Mouse (Mus musculus): ENCODE measurements at regions not wholly inside any gene's neighbourhood (a gene's known extent, or its start where the extent isn't known, plus 50 kb on each side); places are given as distances from the start of the nearest gene placed in this dataset.

DNA sequence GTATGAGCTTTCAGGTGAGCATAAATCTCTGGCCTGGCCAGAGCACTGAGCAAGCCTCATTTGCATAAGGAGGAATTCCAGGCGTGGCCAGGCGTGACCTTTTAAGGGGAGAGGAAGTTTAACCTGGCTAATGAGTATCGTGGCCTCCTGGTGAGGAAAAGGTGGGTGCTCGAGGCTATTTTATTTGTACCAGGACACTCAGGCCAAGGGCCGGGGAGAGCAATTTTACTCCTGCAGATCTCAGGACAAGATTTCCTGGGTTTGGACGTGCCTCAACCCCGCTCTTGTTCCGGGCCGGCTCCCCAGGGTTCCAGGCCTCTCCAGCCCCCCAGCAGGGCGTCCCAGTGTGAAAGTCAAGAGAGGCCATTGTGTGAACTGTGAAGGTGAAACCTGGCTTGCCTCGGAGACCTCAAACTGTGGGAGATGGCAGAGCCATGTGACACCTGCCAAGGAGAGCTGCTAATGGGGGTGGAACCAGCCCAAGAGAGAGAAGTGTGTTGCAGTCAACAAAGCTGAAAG lies 54.3 kb upstream of the Hs6st1 start:
- DNase-seq (ENCODE audit: low spot score), result no peak

DNA sequence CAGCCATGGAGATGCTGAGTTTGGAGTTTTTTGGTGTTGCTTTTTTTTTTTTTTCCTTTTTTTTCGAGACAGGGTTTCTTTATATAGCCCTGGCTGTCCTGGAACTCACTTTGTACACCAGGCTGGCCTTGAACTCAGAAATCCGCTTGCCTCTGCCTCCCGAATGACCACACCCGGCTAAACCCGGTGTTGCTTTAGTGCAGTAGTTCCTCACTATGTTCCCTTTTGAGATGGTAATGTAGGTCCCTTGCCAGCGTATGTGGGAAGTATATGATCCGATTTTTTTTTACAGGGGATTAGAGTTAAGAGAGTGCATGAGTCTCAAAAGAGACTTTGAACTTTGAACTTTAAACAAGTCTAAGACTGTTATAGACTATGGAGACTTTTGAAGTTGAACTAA lies 53.8 kb upstream of the Hs6st1 start:
- no peak for DNase-seq (ENCODE audit: low spot score)

DNA sequence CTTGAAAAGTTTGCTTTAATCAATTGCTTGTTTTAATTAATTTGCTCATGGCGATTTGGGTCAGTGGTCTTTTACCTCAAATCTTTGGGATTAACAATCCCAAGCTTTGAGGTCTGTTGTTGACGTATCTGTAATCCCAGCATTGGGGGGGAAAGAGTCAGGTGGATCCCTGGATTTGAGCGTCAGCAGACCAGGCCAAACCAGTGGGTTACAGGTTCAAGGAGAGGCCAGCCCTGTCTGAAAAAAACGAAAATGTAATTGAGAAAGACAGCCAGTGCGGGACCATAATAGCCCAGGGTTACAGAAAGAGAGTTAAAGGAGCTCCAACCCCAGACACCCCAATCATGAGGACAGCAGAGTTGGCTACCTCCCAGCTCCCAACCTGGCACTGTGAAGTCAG lies 53.0 kb upstream of the Hs6st1 start:
- DNase-seq (ENCODE audit: low spot score), result no peak

DNA sequence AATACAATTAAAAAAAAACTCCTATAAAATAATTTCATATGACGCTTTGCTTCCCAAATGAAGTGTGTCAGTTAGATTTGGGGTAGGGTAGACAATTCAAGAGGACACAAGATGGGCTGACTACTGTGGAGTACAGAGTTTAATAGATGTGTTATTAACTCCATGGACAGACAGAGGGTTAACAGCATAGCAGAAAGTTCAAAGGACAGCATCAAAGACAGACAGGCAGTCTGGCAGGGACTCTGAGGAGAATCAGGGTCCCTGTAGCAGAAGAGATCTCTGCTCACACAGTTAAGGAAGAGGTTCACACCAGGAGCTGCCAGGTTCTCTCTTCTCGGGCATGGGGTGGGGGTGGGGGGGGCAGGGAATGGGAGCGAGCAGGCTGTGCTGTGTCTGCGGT lies 51.6 kb upstream of the Hs6st1 start:
- no peak for DNase-seq (ENCODE audit: low spot score)

DNA sequence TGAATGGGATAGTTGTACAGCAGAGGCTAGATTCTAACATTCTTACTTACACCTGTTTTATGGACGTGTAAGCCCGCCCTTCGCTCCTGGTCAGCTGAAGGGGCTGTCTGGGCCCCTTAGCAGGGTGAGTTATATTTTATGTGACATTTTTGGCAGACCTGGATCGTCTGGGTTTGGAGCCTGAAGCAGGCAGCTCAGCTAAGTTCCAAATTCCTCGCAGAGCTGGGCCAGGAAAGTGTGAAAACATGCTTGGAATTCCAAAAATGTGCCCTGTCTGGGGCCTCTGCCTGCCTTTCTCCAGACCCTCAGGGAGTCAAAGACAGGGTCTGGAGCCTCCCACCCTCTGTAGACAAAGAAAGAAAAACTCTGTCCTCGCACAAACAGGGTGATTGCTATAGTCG lies 51.1 kb upstream of the Hs6st1 start:
- DNase-seq (ENCODE audit: low spot score), result no peak

DNA sequence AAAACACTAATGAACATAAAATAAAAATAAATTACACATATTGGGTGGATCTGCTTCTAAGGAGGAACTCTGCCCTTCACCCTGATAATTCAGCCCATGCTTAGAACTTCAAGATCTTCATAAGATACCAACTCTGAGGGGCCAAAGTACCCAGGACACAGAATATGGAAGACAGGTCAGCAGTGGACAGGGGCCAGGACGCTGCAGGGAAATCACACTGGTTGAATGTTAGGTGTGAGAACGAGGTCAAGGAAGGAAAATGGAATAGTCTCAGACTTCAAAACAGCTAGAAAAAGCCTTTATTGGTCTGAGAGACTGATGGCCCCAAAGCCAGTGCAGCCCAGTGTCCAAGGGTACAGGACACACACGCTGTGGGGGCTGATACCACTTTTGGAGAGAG lies 50.5 kb upstream of the Hs6st1 start:
- DNase-seq (ENCODE audit: low spot score), result no peak
